Mouse (Mus musculus) intestine, embryonic 15.5 days (tissue): Measurements from ENCODE around the gene Cblc. TPM values are rescaled to one million over a fixed set of nuclear protein-coding genes. Genes with fewer than 3 reads are reported as not detected.

Source experiments
- ATAC-seq: fragments of 200-750 bp; cut with Nextera tagmentation; 2 replicates; pipeline ENCODE4 v1.8.0; 2017; ENCODE audit warnings: moderate TSS enrichment, moderate library complexity
- H3K27ac ChIP-seq: fragments of 300-500 bp; sonication (generic); 2 replicates; pipeline ENCODE4 v1.5.1; 2015; ENCODE audit warnings: mild to moderate bottlenecking, inconsistent platforms
- H3K27me3 ChIP-seq: fragments of 300-500 bp; sonication (generic); replicated peaks from 2 replicates; pipeline ENCODE4 v1.6.1; 2015; ENCODE audit warnings: inconsistent platforms
- H3K36me3 ChIP-seq: fragments of 300-500 bp; sonication (generic); 2 replicates; pipeline ENCODE4 v1.6.1; 2015; ENCODE audit warnings: inconsistent platforms
- H3K4me1 ChIP-seq: fragments of 300-500 bp; sonication (generic); replicated peaks from 2 replicates; pipeline ENCODE4 v1.6.1; 2015; ENCODE audit warnings: inconsistent platforms
- H3K4me2 ChIP-seq: fragments of 300-500 bp; sonication (generic); replicated peaks from 2 replicates; pipeline ENCODE4 v1.6.1; 2015; ENCODE audit warnings: mild to moderate bottlenecking, inconsistent platforms
- H3K4me3 ChIP-seq: fragments of 300-500 bp; sonication (generic); replicated peaks from 2 replicates; pipeline ENCODE4 v1.5.1; 2015; ENCODE audit warnings: inconsistent platforms
- H3K9ac ChIP-seq: fragments of 300-500 bp; sonication (generic); 2 replicates; pipeline ENCODE4 v1.6.1; 2015; ENCODE audit warnings: inconsistent platforms
- H3K9me3 ChIP-seq: fragments of 300-500 bp; sonication (generic); 2 replicates; pipeline ENCODE4 v1.6.1; 2016; ENCODE audit warnings: inconsistent platforms
- WGBS: fragments of 180-500 bp; shearing (Covaris S2); methylation state at CpG from one replicate; pipeline ENCODE4 v1.1.7; 2015; 5-methylcytosine and 5-hydroxymethylcytosine counted together
- polyA plus RNA-seq: library from polyadenylated mRNA; unstranded; fragments of >200 nt; fragmentation: Nextera tagmentation; extraction: Ambion mirVana; gene quantifications from 2 replicates; pipeline ENCODE4 v1.2.1, GENCODE M21; 2015

Cblc gene
- polyA plus RNA-seq, 1 experiment from 2014 or later: 24.5 TPM

DNA sequence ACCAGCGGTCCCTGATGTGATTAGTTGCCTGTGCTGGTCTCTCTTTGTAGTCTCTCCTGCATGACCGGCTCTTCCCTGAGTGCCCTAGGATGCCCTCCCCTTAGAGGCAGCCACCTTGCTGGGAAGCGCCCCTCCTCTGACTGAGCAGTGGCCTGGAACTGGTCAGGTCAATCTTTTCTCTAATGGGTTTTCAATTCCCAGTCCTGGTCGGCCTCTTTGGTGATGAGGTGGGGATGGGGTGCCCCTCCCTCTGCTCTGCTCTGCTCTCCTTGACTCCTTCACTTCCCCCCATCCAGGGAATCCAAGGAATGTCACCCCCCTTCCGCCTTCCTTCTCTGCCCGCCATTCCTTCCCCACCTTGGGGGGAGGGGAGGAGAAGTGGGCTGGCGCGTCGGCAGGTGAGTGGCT is 25.6 kb downstream of the Cblc start, which contains the start of gene Bcam:
TSS of gene Bcam (minus strand) at position 33 of the 408 bp plus-strand sequence.
- Histone ChIP-seq H3K27ac (peak within 1 kb of the TSS; percentile 58), H3K4me1 (peaks cover 31% of the 10 kb centered on the region), H3K36me3 (no peaks in the 10 kb centered on the region), H3K4me2 (peak within 1 kb of the TSS; percentile 86), H3K4me3 (peak within 1 kb of the TSS; percentile 55), H3K9me3 (no peaks in the 10 kb centered on the region), H3K27me3 (no peaks in the 10 kb centered on the region), H3K9ac (peak within 1 kb of the TSS; percentile 59)
- 5% methylated on average over 9 of the region's 9 CpGs for WGBS
- ATAC-seq: peak; percentile 46

DNA sequence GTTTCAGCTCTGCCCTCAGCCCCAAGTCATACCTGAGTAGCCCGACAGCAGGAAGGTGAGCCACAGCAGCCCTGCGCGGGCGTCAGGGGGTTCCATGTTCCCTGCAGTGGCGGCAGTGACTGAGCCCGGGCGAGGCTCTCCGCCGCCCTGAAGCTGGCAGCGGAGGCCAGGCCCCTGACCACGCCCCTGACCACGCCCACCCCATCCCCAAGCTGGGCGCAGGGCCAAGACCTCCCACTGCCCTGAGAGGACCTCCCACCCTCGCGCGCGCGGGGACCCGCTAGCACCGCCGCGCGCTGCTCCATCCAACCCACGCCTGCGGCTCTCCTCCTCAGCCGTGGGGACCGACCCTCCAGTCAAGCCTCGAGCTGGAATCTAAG is 26.2 kb downstream of the Cblc start:
- peak; percentile 90 for ATAC-seq
- Histone ChIP-seq H3K36me3 (no peaks in the 10 kb centered on the region), H3K9ac (peak overlapping the region; percentile 59), H3K9me3 (no peaks in the 10 kb centered on the region), H3K4me1 (peaks cover 31% of the 10 kb centered on the region), H3K4me2 (peak overlapping the region; percentile 86), H3K27ac (peak overlapping the region; percentile 58), H3K27me3 (no peaks in the 10 kb centered on the region), H3K4me3 (peak overlapping the region; percentile 55)
- under 1% methylated on average over 27 of the region's 28 CpGs for WGBS

DNA sequence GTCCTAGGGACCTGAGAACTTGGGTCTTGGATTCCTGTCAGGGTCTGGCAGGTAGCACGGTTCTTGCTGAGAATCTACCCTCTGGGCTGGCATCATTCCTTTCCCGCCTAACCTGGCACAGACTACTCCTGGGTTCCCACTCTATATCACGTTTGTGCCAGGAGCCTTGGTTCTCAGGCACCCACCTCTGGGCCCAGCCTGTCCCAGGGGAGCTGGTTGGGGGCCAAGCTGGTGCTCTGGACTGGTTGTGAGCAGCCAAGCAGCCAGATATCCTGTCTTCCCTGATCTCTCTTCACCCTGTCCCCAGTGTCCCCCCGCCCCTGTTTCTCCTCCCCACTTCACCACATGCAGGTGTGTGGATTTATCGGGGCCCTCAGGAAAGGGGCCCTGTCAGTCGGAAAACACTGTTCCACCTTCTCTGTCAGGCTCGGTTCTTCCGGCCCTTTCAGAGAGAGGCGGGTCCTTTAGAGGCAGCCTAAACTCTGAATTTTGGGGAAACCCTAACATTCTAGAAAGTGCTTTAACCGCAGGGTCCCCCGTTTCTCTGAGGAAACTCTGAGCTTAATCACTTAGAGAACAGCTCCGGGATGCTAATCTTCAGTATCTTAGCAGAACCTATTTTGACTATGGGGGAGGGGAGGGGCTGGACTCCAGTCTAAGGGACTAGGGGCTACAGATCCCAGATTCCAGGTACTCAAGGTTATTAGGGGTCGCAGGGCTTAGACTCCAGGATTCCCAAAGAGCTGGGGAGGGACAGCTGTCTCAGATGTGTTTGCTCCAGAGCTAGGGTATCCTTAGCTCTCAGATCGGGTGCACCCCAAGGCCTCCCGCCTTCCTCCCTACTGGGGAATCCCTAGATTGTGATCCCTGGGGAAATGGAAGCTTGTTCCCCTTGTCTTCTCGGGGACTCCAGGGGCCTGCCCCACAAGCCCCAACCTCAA is 26.9 kb downstream of the Cblc start:
- ATAC-seq: peak; percentile 59
- Histone ChIP-seq H3K9ac (peak overlapping the region; percentile 59), H3K4me3 (peak overlapping the region; percentile 55), H3K27me3 (no peaks in the 10 kb centered on the region), H3K9me3 (no peaks in the 10 kb centered on the region), H3K4me2 (peak overlapping the region; percentile 86), H3K36me3 (no peaks in the 10 kb centered on the region), H3K27ac (peak overlapping the region; percentile 58), H3K4me1 (peaks cover 31% of the 10 kb centered on the region)
- WGBS: 9% methylated on average over 16 of the region's 16 CpGs

DNA sequence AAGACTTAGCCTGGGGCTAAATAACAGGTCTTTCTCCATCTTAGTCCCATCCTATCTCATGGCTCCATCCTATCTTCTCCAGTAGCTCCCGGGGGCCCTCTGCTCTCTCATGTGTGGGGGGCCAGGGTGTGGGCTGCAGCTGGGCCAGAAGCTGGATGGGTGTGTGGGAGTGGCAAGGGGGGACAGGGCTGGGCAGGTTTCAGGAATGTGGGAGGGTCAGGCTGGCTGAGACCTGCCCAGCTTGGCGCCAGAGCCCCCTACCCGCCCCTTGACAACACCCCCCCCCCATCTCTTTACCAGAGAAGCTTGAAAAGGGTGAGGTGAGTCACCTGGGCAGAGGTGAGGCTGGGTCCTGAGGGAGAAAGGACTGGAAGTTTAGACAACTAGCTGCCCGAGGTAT is 27.6 kb downstream of the Cblc start:
- H3K27ac ChIP-seq: no peak overlapping the region
- peak; percentile 20; the same call in 1 of the 2 replicates for ATAC-seq
- H3K9ac ChIP-seq: peak overlapping the region; percentile 59; the same call in 1 of the 2 replicates
- peaks cover 6% of the 10 kb centered on the region for H3K36me3 ChIP-seq
- H3K4me3 ChIP-seq: peak overlapping the region; percentile 55
- 32% methylated on average over 4 of the region's 4 CpGs for WGBS
- H3K4me2 ChIP-seq: peak overlapping the region; percentile 86
- H3K27me3 ChIP-seq: no peaks in the 10 kb centered on the region
- H3K4me1 ChIP-seq: peaks cover 31% of the 10 kb centered on the region
- H3K9me3 ChIP-seq: no peaks in the 10 kb centered on the region

DNA sequence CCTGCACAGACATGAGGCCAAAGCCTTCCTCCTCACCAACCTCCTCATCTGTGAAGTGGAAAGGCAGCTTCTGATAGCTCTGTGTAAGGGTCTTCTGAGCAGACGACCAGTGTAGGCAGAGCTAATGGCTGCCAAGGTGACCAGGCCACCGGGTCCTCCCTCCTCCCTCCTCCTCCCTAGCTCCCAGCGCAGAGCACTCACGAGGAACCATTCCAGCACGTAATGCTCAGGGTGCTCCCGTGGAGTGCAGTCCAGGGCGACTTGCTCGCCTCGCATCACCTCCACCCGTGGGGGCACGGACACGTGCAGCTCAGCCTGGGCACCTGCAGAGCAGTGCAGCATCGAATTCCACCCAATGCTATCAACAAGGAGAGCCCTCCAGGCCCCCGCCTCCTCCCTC is 28.4 kb downstream of the Cblc start:
- Histone ChIP-seq H3K4me1 (peaks cover 31% of the 10 kb centered on the region), H3K9ac (0 out of 2 replicates have a peak overlapping the region, but pooled peaks have one; percentile 59), H3K27ac (no peak overlapping the region), H3K36me3 (peaks cover 7% of the 10 kb centered on the region), H3K9me3 (no peaks in the 10 kb centered on the region), H3K4me3 (no peak overlapping the region), H3K4me2 (peak overlapping the region; percentile 86), H3K27me3 (no peaks in the 10 kb centered on the region)
- ATAC-seq: no peak
- 62% methylated on average over 14 of the region's 14 CpGs for WGBS

DNA sequence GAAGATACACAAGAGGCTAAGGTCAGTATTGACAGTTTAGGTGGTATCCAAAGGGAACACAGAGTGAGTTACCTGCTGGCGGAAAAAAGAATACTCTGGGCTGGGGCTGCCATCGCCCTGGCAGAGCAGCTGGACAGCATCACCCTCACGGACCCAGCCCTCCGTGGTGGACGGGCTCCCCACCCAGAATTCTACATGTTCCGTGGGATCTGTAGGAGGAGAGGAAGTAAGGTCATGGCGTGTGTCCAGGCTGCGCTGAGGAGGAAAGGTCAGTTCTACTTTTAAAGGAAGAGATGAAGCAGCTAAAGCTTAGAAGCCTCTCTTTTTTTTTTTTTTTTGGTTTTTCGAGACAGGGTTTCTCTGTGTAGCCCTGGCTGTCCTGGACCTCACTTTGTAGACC is 32.0 kb downstream of the Cblc start:
- Histone ChIP-seq H3K4me3 (no peak overlapping the region), H3K27me3 (no peaks in the 10 kb centered on the region), H3K36me3 (peaks cover 7% of the 10 kb centered on the region), H3K9ac (no peak overlapping the region), H3K4me1 (peaks cover 18% of the 10 kb centered on the region), H3K27ac (no peak overlapping the region), H3K4me2 (no peak overlapping the region), H3K9me3 (no peaks in the 10 kb centered on the region)
- WGBS: 87% methylated on average over 9 of the region's 9 CpGs
- ATAC-seq: no peak

DNA sequence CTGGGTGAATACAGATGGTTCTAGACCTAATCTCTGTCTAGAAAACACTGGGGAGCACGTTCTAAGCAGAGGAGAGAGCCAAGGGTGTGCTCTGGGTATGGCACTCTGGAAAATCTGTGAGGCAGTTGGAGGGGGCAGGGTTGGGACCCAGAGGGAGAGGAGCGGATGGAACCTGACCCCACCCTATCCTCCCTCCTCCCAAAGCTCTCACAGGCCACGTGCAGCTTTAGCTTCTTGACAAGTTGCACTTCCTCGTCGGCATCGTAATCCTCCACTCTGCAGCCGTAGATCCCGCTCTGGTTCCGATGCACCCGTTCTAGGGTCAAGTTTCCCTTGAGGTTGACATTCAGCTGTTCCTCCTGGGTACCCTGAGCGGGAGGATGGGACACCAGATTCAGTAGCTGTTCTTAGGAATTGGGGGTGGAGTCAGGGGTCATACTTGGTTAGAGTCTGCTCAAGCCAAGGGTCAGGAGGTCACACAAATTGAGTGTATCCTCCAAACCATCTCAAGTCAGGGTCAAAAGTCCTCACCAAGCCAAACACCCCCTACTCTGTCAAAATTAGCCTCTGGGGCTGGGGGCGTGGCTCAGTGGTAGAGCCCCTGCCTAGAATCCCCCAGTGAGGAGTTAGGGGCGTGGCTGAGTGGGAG is 32.7 kb downstream of the Cblc start:
- WGBS: 79% methylated on average over 13 of the region's 13 CpGs
- H3K9me3 ChIP-seq: no peaks in the 10 kb centered on the region
- ATAC-seq: no peak
- no peak overlapping the region for H3K4me3 ChIP-seq
- H3K36me3 ChIP-seq: peaks cover 8% of the 10 kb centered on the region
- no peak overlapping the region for H3K27ac ChIP-seq
- peaks cover 12% of the 10 kb centered on the region; the same call in 1 of the 2 replicates for H3K4me1 ChIP-seq
- no peak overlapping the region for H3K9ac ChIP-seq
- no peaks in the 10 kb centered on the region for H3K27me3 ChIP-seq
- H3K4me2 ChIP-seq: no peak overlapping the region

DNA sequence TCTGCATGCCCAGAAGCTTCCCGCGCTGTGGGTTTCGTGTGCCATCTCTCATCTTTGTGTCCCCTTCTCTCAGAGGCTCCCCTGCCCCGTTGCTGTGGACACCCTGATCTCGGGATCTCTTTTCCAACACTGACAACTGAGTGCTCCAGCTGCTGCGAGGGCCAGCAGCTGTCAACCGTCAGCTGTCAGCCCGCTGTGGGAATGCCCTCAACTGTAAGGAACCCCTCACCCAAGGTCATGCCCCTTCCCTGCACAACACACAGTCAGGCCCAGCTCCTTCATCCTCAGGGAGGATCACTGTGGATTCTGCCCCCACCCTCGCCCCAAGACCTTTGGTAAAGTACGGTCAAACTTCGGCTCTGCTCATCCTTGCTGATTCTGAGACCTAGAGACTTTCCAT is 34.3 kb downstream of the Cblc start:
- Histone ChIP-seq H3K27me3 (no peaks in the 10 kb centered on the region), H3K9ac (no peak overlapping the region), H3K9me3 (no peaks in the 10 kb centered on the region), H3K36me3 (peaks cover 15% of the 10 kb centered on the region), H3K4me3 (no peak overlapping the region), H3K4me2 (no peak overlapping the region), H3K4me1 (0 out of 2 replicates have a peak, but pooled peaks cover 4% of the 10 kb centered on the region), H3K27ac (no peak overlapping the region)
- no peak for ATAC-seq
- WGBS: 62% methylated on average over 11 of the region's 11 CpGs

DNA sequence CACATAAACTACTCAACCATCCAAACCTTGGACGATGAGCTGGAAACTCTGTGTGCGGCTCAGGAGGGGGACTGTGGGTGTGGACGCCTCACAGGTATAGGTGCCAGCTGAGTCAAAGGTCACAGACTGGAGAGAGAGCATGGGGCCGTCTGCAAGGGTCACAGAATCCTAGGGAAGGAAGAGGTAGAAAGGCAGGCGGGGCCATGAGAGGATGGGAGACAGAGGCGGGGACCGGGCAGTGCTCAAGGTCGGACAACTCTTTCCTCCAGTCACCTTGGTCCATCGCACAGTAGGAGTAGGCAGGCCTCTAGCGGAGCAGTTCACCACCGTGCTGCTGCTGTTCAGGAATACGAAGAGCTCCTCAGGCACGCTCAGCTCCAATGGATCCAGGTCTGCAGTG is 36.6 kb downstream of the Cblc start:
- H3K27me3 ChIP-seq: no peaks in the 10 kb centered on the region
- peaks cover 15% of the 10 kb centered on the region for H3K36me3 ChIP-seq
- H3K9me3 ChIP-seq: no peaks in the 10 kb centered on the region
- no peak overlapping the region for H3K4me2 ChIP-seq
- no peak overlapping the region for H3K9ac ChIP-seq
- H3K4me1 ChIP-seq: peaks cover 13% of the 10 kb centered on the region; the same call in 1 of the 2 replicates
- H3K4me3 ChIP-seq: no peak overlapping the region
- no peak for ATAC-seq
- WGBS: 79% methylated on average over 13 of the region's 13 CpGs
- no peak overlapping the region for H3K27ac ChIP-seq

DNA sequence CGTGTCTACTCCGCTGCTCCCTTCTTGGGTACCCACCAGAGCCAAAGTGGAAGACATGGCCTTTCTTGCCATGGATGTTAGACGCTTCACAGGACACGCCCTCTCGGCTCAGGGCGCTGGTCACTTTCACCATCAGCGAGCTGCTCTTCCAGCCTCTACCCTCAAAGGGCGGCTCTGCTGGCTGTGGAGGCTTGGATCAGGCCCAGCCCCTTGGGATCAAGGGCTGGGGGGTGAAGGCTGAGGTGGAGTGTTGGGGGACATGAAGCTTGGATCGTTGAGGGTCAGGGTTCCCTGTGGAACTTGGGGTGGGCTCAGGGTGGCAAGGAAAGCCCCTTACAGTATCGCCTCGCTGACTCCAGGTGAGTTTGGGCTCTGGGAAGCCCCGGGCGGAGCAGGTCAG is 38.0 kb downstream of the Cblc start:
- H3K4me2 ChIP-seq: no peak overlapping the region
- WGBS: 86% methylated on average over 13 of the region's 13 CpGs
- peaks cover 15% of the 10 kb centered on the region; the same call in 1 of the 2 replicates for H3K4me1 ChIP-seq
- H3K27me3 ChIP-seq: no peaks in the 10 kb centered on the region
- no peak overlapping the region for H3K9ac ChIP-seq
- no peaks in the 10 kb centered on the region for H3K9me3 ChIP-seq
- peaks cover 8% of the 10 kb centered on the region for H3K36me3 ChIP-seq
- no peak for ATAC-seq
- H3K4me3 ChIP-seq: no peak overlapping the region
- no peak overlapping the region for H3K27ac ChIP-seq

DNA sequence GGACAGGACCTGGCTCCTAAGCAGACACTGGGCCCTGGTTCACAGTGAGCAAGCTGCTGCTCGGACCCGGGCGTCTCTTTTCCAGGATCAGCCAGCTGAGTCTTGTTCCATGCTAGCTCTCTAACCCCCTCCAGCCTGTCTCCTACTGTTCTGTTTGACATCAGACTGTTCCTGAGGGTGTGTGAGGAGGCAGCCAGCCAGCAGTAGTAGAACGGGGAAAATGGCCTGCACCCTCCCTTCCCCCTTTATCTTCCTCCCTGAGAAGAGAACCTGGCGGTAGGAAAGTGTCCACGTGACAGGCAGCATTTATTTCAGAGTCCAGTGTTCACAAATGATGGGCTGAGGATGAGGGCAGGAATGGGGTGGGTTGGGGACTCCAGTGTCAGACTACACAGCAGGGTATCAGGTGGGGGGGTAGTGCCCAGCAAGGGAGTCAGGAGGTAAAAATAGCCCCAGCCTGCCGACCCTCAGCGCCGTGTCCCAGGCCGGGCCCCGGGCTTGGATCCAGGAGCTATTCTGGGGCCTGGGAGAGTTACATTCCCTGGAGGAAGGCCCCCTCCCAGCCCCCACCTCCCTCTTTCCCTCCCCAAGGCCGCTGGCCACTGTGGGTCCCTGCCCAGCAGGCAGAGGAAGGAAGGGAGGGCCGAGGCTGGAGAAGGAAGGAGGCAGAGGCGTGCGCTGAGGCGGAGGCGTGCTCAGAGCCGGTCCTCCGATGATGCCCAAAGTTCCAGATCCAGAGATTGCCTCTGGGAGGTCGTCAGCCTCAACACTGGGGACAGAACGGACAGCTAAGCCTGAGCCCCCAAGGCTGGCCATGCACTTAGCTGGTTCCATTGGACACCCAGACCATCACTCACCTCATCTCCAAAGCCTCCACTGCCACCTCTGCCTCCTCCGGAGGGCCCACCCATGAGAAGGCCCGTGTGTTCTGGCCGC is 40.5 kb downstream of the Cblc start:
- H3K4me3 ChIP-seq: no peak overlapping the region
- peak; percentile 57 for ATAC-seq
- H3K27ac ChIP-seq: peak overlapping the region; percentile 72
- peak overlapping the region; percentile 20; the same call in 1 of the 2 replicates for H3K4me2 ChIP-seq
- 63% methylated on average over 22 of the region's 24 CpGs for WGBS
- peaks cover 17% of the 10 kb centered on the region for H3K4me1 ChIP-seq
- H3K27me3 ChIP-seq: no peaks in the 10 kb centered on the region
- H3K36me3 ChIP-seq: peaks cover 8% of the 10 kb centered on the region
- H3K9ac ChIP-seq: no peak overlapping the region
- no peaks in the 10 kb centered on the region for H3K9me3 ChIP-seq
